Mouse (Mus musculus): ENCODE measurements around the gene Gtpbp2. TPM values are rescaled to one million over a fixed set of nuclear protein-coding genes. Genes with fewer than 3 reads are reported as not detected.

Gtpbp2 gene
- polyA plus RNA-seq, 1 experiment, result 14.4 TPM

- H3K36me3 ChIP-seq (ENCODE audit: control insufficient read depth, insufficient read depth), result peaks cover 32% of the 10 kb centered on the region
- no peak for TF ChIP-seq CEBPB (IDR thresholded peaks at IDR 0.05; ENCODE audit: low read depth)
- TF ChIP-seq MYOD1 (IDR thresholded peaks at IDR 0.05; ENCODE audit: control insufficient read depth, insufficient read length, low read depth), result no peak
- TF ChIP-seq CTCF (IDR thresholded peaks at IDR 0.05; ENCODE audit: control insufficient read depth, insufficient read depth, insufficient read length), result no peak
- TF ChIP-seq MAX (IDR thresholded peaks at IDR 0.05), result no peak
- no peak for TF ChIP-seq USF1 (IDR thresholded peaks at IDR 0.05; ENCODE audit: low read depth)
- TF ChIP-seq MYOG (IDR thresholded peaks at IDR 0.05; ENCODE audit: control insufficient read depth, extremely low read depth, insufficient read length), result no peak
- TF ChIP-seq FOSL1 (IDR thresholded peaks at IDR 0.05; ENCODE audit: insufficient read depth, low read length, poor library complexity, severe bottlenecking), result no peak
- H3K4me3 ChIP-seq (ENCODE audit: insufficient read depth, poor library complexity, severe bottlenecking), result no peak overlapping the region
- H3K79me2 ChIP-seq (ENCODE audit: control insufficient read depth, insufficient read depth), result peaks cover 18% of the 10 kb centered on the region
- peaks cover 5% of the 10 kb centered on the region for H3K79me3 ChIP-seq (ENCODE audit: low read depth)
- H3ac ChIP-seq (ENCODE audit: control insufficient read depth, insufficient read length, low read depth), result no peak overlapping the region
- no peaks in the 10 kb centered on the region for H3K27me3 ChIP-seq (ENCODE audit: control insufficient read depth, insufficient read depth, insufficient read length)
Measured at GRCm38 (mm10) chr17:46162951-46163421, 2.2 kb downstream of the Gtpbp2 start.

GRCm38 (mm10) chr17:46164301-46164700, 3.5 kb downstream of the Gtpbp2 start:
- Histone ChIP-seq H3K27me3 (ENCODE audit: control insufficient read depth, insufficient read depth, insufficient read length) (no peaks in the 10 kb centered on the region), H3K79me2 (ENCODE audit: control insufficient read depth, insufficient read depth) (peaks cover 18% of the 10 kb centered on the region), H3K4me3 (ENCODE audit: insufficient read depth, poor library complexity, severe bottlenecking) (no peak overlapping the region), H3ac (ENCODE audit: control insufficient read depth, insufficient read length, low read depth) (no peak overlapping the region), H3K79me3 (ENCODE audit: low read depth) (peaks cover 5% of the 10 kb centered on the region), H3K36me3 (ENCODE audit: control insufficient read depth, insufficient read depth) (peaks cover 41% of the 10 kb centered on the region)
- TF ChIP-seq MYOD1 (IDR thresholded peaks at IDR 0.05; ENCODE audit: control insufficient read depth, insufficient read length, low read depth) (no peak), USF1 (IDR thresholded peaks at IDR 0.05; ENCODE audit: low read depth) (no peak), CEBPB (IDR thresholded peaks at IDR 0.05; ENCODE audit: low read depth) (no peak), MYOG (IDR thresholded peaks at IDR 0.05; ENCODE audit: control insufficient read depth, extremely low read depth, insufficient read length) (no peak), FOSL1 (IDR thresholded peaks at IDR 0.05; ENCODE audit: insufficient read depth, low read length, poor library complexity, severe bottlenecking) (no peak), CTCF (IDR thresholded peaks at IDR 0.05; ENCODE audit: control insufficient read depth, insufficient read depth, insufficient read length) (no peak), MAX (IDR thresholded peaks at IDR 0.05) (no peak)

- no peak for TF ChIP-seq CEBPB (IDR thresholded peaks at IDR 0.05; ENCODE audit: low read depth)
- no peak for TF ChIP-seq MYOD1 (IDR thresholded peaks at IDR 0.05; ENCODE audit: control insufficient read depth, insufficient read length, low read depth)
- no peak for TF ChIP-seq USF1 (IDR thresholded peaks at IDR 0.05; ENCODE audit: low read depth)
- no peak for TF ChIP-seq FOSL1 (IDR thresholded peaks at IDR 0.05; ENCODE audit: insufficient read depth, low read length, poor library complexity, severe bottlenecking)
- TF ChIP-seq MYOG (IDR thresholded peaks at IDR 0.05; ENCODE audit: control insufficient read depth, extremely low read depth, insufficient read length), result no peak
- no peak for TF ChIP-seq CTCF (IDR thresholded peaks at IDR 0.05; ENCODE audit: control insufficient read depth, insufficient read depth, insufficient read length)
- TF ChIP-seq MAX (IDR thresholded peaks at IDR 0.05), result no peak
Measured at GRCm38 (mm10) chr17:46164791-46165190, 4.0 kb downstream of the Gtpbp2 start.

GRCm38 (mm10) chr17:46165460-46165859, 4.6 kb downstream of the Gtpbp2 start:
- TF ChIP-seq MYOG (IDR thresholded peaks at IDR 0.05; ENCODE audit: control insufficient read depth, extremely low read depth, insufficient read length), result no peak
- no peak for TF ChIP-seq FOSL1 (IDR thresholded peaks at IDR 0.05; ENCODE audit: insufficient read depth, low read length, poor library complexity, severe bottlenecking)
- no peak for TF ChIP-seq CTCF (IDR thresholded peaks at IDR 0.05; ENCODE audit: control insufficient read depth, insufficient read depth, insufficient read length)
- TF ChIP-seq USF1 (IDR thresholded peaks at IDR 0.05; ENCODE audit: low read depth), result no peak
- no peak for TF ChIP-seq MYOD1 (IDR thresholded peaks at IDR 0.05; ENCODE audit: control insufficient read depth, insufficient read length, low read depth)
- no peak for TF ChIP-seq MAX (IDR thresholded peaks at IDR 0.05)
- TF ChIP-seq CEBPB (IDR thresholded peaks at IDR 0.05; ENCODE audit: low read depth), result no peak
- peaks cover 18% of the 10 kb centered on the region for H3K79me2 ChIP-seq (ENCODE audit: control insufficient read depth, insufficient read depth)
- no peak overlapping the region for H3ac ChIP-seq (ENCODE audit: control insufficient read depth, insufficient read length, low read depth)
- H3K4me3 ChIP-seq (ENCODE audit: insufficient read depth, poor library complexity, severe bottlenecking), result no peak overlapping the region
- H3K36me3 ChIP-seq (ENCODE audit: control insufficient read depth, insufficient read depth), result peaks cover 53% of the 10 kb centered on the region
- peaks cover 5% of the 10 kb centered on the region for H3K79me3 ChIP-seq (ENCODE audit: low read depth)
- H3K27me3 ChIP-seq (ENCODE audit: control insufficient read depth, insufficient read depth, insufficient read length), result no peaks in the 10 kb centered on the region

More at GRCm38 (mm10) chr17:46164791-46165190, 4.0 kb downstream of the Gtpbp2 start:
- Histone ChIP-seq H3K36me3 (ENCODE audit: control insufficient read depth, insufficient read depth) (peaks cover 46% of the 10 kb centered on the region), H3K79me2 (ENCODE audit: control insufficient read depth, insufficient read depth) (peaks cover 18% of the 10 kb centered on the region), H3ac (ENCODE audit: control insufficient read depth, insufficient read length, low read depth) (no peak overlapping the region), H3K27me3 (ENCODE audit: control insufficient read depth, insufficient read depth, insufficient read length) (no peaks in the 10 kb centered on the region), H3K4me3 (ENCODE audit: insufficient read depth, poor library complexity, severe bottlenecking) (no peak overlapping the region), H3K79me3 (ENCODE audit: low read depth) (peaks cover 5% of the 10 kb centered on the region)

GRCm38 (mm10) chr17:46166270-46166669, 5.4 kb downstream of the Gtpbp2 start:
- Histone ChIP-seq H3K79me3 (ENCODE audit: low read depth) (peaks cover 4% of the 10 kb centered on the region), H3K4me3 (ENCODE audit: insufficient read depth, poor library complexity, severe bottlenecking) (no peak overlapping the region), H3ac (ENCODE audit: control insufficient read depth, insufficient read length, low read depth) (no peak overlapping the region), H3K79me2 (ENCODE audit: control insufficient read depth, insufficient read depth) (peaks cover 15% of the 10 kb centered on the region), H3K27me3 (ENCODE audit: control insufficient read depth, insufficient read depth, insufficient read length) (no peaks in the 10 kb centered on the region), H3K36me3 (ENCODE audit: control insufficient read depth, insufficient read depth) (peaks cover 61% of the 10 kb centered on the region)
- TF ChIP-seq MYOG (IDR thresholded peaks at IDR 0.05; ENCODE audit: control insufficient read depth, extremely low read depth, insufficient read length) (no peak), CTCF (IDR thresholded peaks at IDR 0.05; ENCODE audit: control insufficient read depth, insufficient read depth, insufficient read length) (no peak), MAX (IDR thresholded peaks at IDR 0.05) (no peak), USF1 (IDR thresholded peaks at IDR 0.05; ENCODE audit: low read depth) (no peak), MYOD1 (IDR thresholded peaks at IDR 0.05; ENCODE audit: control insufficient read depth, insufficient read length, low read depth) (no peak), FOSL1 (IDR thresholded peaks at IDR 0.05; ENCODE audit: insufficient read depth, low read length, poor library complexity, severe bottlenecking) (no peak), CEBPB (IDR thresholded peaks at IDR 0.05; ENCODE audit: low read depth) (no peak)

All from C2C12 (cell line).